In genomic region chr6:144739753-144740152, GRCm38 (mm10) we compare ENCODE assay signal across 23 mouse cellular contexts. TPM values are rescaled to one million over a fixed set of nuclear protein-coding genes. Genes with fewer than 3 reads are reported as not detected.
A peak's percentile ranks its signal among the peaks of the same experiment; 100 is the strongest.
DNase-seq lines count a peak whose midpoint lies in the region; ATAC-seq and TF ChIP-seq lines count a peak whose summit lies in the region.
"Had no signal": no experiment of that assay in that cellular context is flagged by ENCODE, and none has a peak within 500 bp of the region (broad histone marks: within the 10 kb centered on the region; RNA-seq: fewer than 3 reads in every experiment).

No protein-coding gene starts in this region.

- no peak overlapping the region for H3K9ac ChIP-seq in CH12.LX (ENCODE audit: insufficient read depth, low read depth)
- H3K9ac ChIP-seq: hindbrain, embryonic 13.5 days; intestine, embryonic 15.5 days; limb, embryonic 12.5 days; liver, embryonic 14.5 days had no signal

- H3K4me1 ChIP-seq in CH12.LX (ENCODE audit: control insufficient read depth in 1 of 2, insufficient read depth in 2 of 2) = peaks cover 0 to 22% of the 10 kb centered on the region in 2 experiments; a peak in 2 of 4 replicates
- H3K4me1 ChIP-seq: hindbrain, embryonic 13.5 days; intestine, embryonic 15.5 days had no signal

- no peak for TF ChIP-seq CTCF in CH12.LX (conservative IDR thresholded peaks at IDR 0.05 in 1 of 2, IDR thresholded peaks at IDR 0.05 in 1 of 2; ENCODE audit: low read depth in 2 of 2, low read length in 2 of 2)

- TF ChIP-seq EP300 in CH12.LX (IDR thresholded peaks at IDR 0.05; ENCODE audit: low read length) = no peak

- H3K36me3 ChIP-seq in CH12.LX (replicated peaks in 1 of 2; ENCODE audit: control insufficient read depth in 1 of 2, insufficient read depth in 1 of 2, low read length in 1 of 2) = no peaks in the 10 kb centered on the region
- H3K36me3 ChIP-seq: forebrain, embryonic 10.5 days; G1E; heart, embryonic 10.5 days; hindbrain, embryonic 13.5 days; intestine, embryonic 15.5 days; limb, embryonic 12.5 days had no signal

- dilution Hi-C loops in CH12.LX (cut with MboI; ENCODE audit: extremely low pct_ligation_motif_present, extremely low pct_unique_long_range_greater_than_20kb, low sequenced_read_pairs) = no loop called here

- ATAC-seq in common myeloid progenitor, adult 5-6 weeks (replicated peaks; ENCODE audit: low read depth, poor library complexity, severe bottlenecking) = 0 out of 2 replicates have a peak, but pooled peaks have one; percentile 16
- ATAC-seq: intestine, embryonic 15.5 days; midbrain, embryonic 16.5 days had no signal

- in situ Hi-C loops in CH12.LX (cut with MboI; ENCODE audit: low pct_ligation_motif_present, low pct_unique_long_range_greater_than_20kb, low sequenced_read_pairs) = no loop called here

- no peaks in the 10 kb centered on the region for H3K9me3 ChIP-seq in CH12.LX (replicated peaks; ENCODE audit: low read length)
- H3K9me3 ChIP-seq: forebrain, embryonic 10.5 days; heart, embryonic 10.5 days; hindbrain, embryonic 13.5 days; intestine, embryonic 15.5 days; limb, embryonic 12.5 days had no signal

- H3K79me2 ChIP-seq in CH12.LX (replicated peaks; ENCODE audit: control insufficient read depth, extremely low read depth, insufficient read depth, poor library complexity, severe bottlenecking) = no peaks in the 10 kb centered on the region

- H3K4me2 ChIP-seq in CH12.LX (ENCODE audit: insufficient read depth, low read depth, poor library complexity, severe bottlenecking) = no peak overlapping the region
- H3K4me2 ChIP-seq: hindbrain, embryonic 13.5 days; intestine, embryonic 15.5 days; limb, embryonic 12.5 days had no signal

- TF ChIP-seq POLR2A in CH12.LX (IDR thresholded peaks at IDR 0.05; ENCODE audit: low read depth, low read length) = no peak

- H3K27ac ChIP-seq in CH12.LX (ENCODE audit: insufficient read depth, low read depth) = no peak overlapping the region
- H3K27ac ChIP-seq: forebrain, embryonic 10.5 days; heart, embryonic 10.5 days; hindbrain, embryonic 13.5 days; intestine, embryonic 15.5 days; limb, embryonic 12.5 days; liver, embryonic 14.5 days; stomach, postnatal 0 days had no signal

- H3K27me3 ChIP-seq in CH12.LX (replicated peaks) = no peaks in the 10 kb centered on the region
- H3K27me3 ChIP-seq: hindbrain, embryonic 13.5 days; intestine, embryonic 15.5 days; limb, embryonic 12.5 days had no signal

- peak; percentile 22 to 29 for DNase-seq in heart, adult 18-20 months
- DNase-seq in heart, adult 8-10 months (ENCODE audit: low spot score) = no peak
- peak; percentile 11 for DNase-seq in CH12.LX (ENCODE audit: extremely low read depth)
- DNase-seq in skeletal muscle tissue, adult 2 months (ENCODE audit: low read depth, low spot score) = peak; percentile 7
- DNase-seq in urinary bladder, postnatal 14 days (ENCODE audit: low spot score) = no peak
- DNase-seq in neural tube, embryonic 10.5 days (ENCODE audit: extremely low spot score, low spot score) = no peak
- DNase-seq: adrenal gland, postnatal 36 days; cerebellum, adult 9-10 months; heart, postnatal 10 days; kidney, postnatal 25 days; layer of hippocampus, adult 9-11 months; thymus, postnatal 14 days had no signal

- H3K4me3 ChIP-seq in CH12.LX (replicated peaks in 1 of 3; ENCODE audit: low read depth in 2 of 3, low read length in 2 of 3, poor library complexity in 1 of 3) = no peak overlapping the region
- H3K4me3 ChIP-seq: forebrain, embryonic 10.5 days; heart, embryonic 10.5 days; hindbrain, embryonic 13.5 days; intestine, embryonic 15.5 days; limb, embryonic 12.5 days; megakaryocyte, embryonic 14.5 days had no signal

- no peak for TF ChIP-seq RAD21 in CH12.LX (IDR thresholded peaks at IDR 0.05; ENCODE audit: low read depth, low read length)

TF ChIP-seq in CH12.LX, 34 proteins besides CTCF, POLR2A, EP300 and RAD21:
- TF ChIP-seq PAX5 (IDR thresholded peaks at IDR 0.05; ENCODE audit: low read length) (no peak), RCOR1 (conservative IDR thresholded peaks at IDR 0.05; ENCODE audit: low read depth, low read length) (no peak), MAFK (IDR thresholded peaks at IDR 0.05; ENCODE audit: insufficient replicate concordance, low read length) (no peak), ELF1 (IDR thresholded peaks at IDR 0.05; ENCODE audit: low read depth, low read length) (no peak), ZNF384 (IDR thresholded peaks at IDR 0.05; ENCODE audit: low read depth, low read length) (no peak)

RNA-seq across cellular contexts. Expression of gene Sox5, which starts 42.0 kb away (rescaled TPM):
- total RNA-seq in heart, adult 18-20 months (2021) = 1 to 10 TPM; 2.6 to 2.9 TPM
- 1 to 10 TPM; 1.1 to 3.1 (median 2.2) TPM for total RNA-seq in heart, adult 8-10 months (2022)
- total RNA-seq in CH12.LX (2012; rRNA removed) (0.08 and 0.21 TPM in 2 replicates), CH12.LX (2014; rRNA removed) (0.46 and 0.90 TPM in 2 replicates)
- 0.29 and 0.47 TPM in 2 replicates for polyA plus RNA-seq in CH12.LX (2012; ENCODE audit: insufficient read length, low read depth)
- 1.2 and 11.3 TPM in 2 replicates for total RNA-seq in common myeloid progenitor, adult 5-6 weeks (2017)
- polyA plus RNA-seq: G1E had no signal

Comparison
In these comparisons a context has a peak if more than half of its experiments do, and no peak if none do; other contexts are left out.
1. DNase-seq: peak in heart, adult 18-20 months (2 of 2), CH12.LX (single experiment) and skeletal muscle tissue, adult 2 months (single experiment); none in heart, adult 8-10 months (single experiment), urinary bladder, postnatal 14 days (single experiment) and neural tube, embryonic 10.5 days (single experiment).